Mouse (Mus musculus): ENCODE data around the gene Rnf135.
"Not testable (repeated sequence)": the region's sequence is repeated elsewhere in the genome, so short reads cannot be mapped to it uniquely, and the experiment has no call there.

Gene Rnf135

DNA sequence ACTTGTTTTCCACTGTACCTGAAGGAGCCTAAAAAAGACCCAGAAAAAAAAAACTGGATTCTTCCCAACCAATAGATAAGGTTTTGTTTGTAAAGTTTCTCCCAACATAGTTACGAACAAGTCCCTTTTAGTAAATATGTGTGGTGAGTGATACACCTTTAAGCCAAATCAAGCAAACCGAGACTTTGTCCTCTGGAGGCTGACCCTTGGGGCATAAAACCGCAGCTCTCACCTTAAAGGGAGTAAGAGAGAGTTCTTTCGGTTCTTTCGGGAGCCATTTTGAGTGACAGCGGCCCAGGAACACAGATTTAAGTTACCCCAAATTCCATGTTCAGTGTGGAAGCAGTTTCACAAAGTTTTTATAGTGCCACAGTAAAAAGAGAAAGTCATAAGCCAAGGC lies 18.6 kb downstream of the Rnf135 start:
- peak; percentile 51 to 52 for DNase-seq

DNA sequence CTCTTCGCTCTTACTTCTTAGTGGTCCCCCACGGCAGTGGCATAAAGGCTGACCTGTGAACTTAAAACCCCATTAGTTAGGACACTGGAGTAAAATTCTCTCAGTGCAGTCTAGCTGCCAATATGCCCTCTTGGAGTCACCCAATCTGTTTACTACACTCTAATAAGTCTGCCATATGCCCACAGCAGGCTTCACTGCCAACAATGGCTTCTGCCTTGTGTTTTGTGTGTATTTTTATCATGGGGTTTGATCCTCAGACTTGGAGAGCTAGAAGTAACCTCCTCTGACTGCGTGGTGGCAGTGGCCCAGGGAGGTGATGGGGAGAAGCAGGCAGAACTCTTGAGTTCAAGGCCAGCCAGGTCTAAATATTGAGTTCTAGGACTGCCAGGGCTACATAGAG lies 20.4 kb downstream of the Rnf135 start:
- DNase-seq = no peak

DNA sequence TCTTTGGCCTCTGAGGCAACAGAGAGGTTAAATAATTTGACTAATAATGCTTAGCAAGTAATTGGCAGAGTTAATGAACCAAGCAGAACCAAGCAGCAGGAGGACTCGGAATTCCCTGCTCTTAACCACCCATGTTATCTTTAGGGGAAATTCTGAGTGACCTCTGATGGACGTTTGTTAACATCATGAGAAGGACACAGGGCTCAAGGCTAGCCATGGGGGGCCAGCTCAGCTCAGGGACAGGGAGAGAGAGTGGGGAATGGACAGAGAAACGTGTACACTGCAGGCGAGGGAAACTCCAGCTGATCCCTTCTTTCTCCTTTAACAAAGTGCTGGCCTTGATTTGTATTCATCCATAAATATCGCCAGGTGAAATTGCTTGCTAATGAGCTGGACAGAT lies 21.3 kb downstream of the Rnf135 start:
- no peak for DNase-seq

- DNase-seq = no peak
These were observed 24.8 kb downstream of the Rnf135 start for GRCm38 (mm10) chr11:80208465-80208859.

- peak; percentile 96 to 98 for DNase-seq
These were observed 25.5 kb downstream of the Rnf135 start, which contains the start of gene Rhot1 for GRCm38 (mm10) chr11:80208860-80209800. Gene Rhot1 (plus strand): TSS chr11:80209019.

GRCm38 (mm10) chr11:80210321-80210720 lies 26.7 kb downstream of the Rnf135 start:
- no peak for DNase-seq

DNA sequence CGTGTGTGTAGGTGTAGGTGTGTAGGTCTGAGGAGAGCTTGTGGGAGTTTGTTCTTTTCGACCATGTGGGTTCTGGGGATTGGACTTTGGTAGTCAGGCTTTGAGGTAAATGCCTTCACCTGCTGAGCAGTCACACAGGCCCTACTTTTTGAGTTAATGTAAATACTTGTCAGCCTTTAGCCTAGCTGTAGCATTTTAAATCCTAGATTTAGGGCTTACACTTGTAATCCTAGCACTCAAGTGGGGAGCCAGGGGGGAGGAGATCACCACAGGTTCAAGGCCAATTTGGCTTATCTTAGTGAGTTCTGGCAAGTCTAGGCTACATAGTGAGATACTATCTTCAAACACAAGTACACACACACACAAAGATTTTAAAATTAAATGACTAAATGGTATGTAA lies 28.6 kb downstream of the Rnf135 start:
- DNase-seq = no peak

DNA sequence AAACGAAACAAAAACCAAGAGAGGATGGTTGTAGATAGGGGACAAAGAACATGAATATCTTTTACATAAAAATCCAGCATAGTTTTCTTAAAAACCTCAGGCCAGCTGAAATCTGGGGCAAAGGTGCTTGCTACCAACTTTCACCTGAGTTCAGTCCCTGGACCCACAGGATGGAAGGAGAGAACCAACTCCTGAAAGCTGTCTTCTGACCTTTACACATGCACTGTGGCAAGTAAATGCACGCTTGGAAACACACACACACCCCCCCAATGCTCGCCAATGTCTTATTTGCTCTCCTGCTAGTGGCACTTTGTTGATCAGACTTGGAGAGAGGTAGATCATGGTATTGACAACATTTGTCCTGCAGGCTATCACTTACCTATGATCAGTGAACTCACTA lies 31.6 kb downstream of the Rnf135 start:
- peak; percentile 48 to 62 for DNase-seq

- peak; percentile 17 to 25 for DNase-seq
These were observed 35.1 kb downstream of the Rnf135 start for GRCm38 (mm10) chr11:80218657-80219293.

DNA sequence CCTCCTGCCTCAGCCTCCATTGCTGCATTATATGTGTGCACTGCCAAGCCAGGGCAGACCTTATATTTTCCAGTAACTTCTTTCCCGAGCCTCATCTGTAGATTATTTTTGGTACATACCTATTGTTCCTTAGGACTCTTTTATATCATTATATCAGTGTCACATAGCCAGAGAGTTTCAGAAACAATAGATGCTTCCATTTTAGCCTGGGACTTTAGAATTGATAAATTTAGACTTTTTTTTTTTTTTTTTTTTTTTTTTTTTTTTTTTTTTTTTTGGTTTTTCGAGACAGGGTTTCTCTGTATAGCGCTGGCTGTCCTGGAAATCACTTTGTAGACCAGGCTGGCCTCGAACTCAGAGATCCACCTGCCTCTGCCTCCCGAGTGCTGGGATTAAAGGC lies 46.4 kb downstream of the Rnf135 start:
- not testable (repeated sequence) for DNase-seq

- no peak for DNase-seq
These were observed 53.6 kb downstream of the Rnf135 start for GRCm38 (mm10) chr11:80237278-80237677.

GRCm38 (mm10) chr11:80238306-80238705 lies 54.7 kb downstream of the Rnf135 start:
- DNase-seq = no peak

DNA sequence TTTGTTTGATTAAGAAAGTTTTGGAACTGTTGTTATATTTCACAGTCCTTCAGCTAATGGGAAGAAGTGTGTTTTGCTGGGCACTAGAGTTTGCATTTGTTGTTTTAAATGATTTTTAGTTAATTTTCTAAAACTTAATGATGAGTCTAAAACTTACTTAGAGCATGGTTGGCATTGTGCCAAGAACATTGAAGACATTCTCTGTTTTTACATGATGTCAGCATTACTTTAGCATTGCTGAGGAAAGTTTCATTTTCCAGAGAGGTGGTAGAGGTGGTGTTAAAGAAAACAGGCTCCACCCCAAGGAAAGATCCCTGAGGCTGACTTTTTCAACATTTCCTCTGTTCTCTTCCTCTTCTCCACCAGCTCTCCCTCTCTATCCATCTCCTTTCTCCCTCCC lies 63.4 kb downstream of the Rnf135 start:
- DNase-seq = peak in 1 of 2 experiments; percentile 8

GRCm38 (mm10) chr11:80248531-80248930 lies 64.9 kb downstream of the Rnf135 start:
- DNase-seq = no peak

Measured in kidney, postnatal 36 days (tissue).